Mouse (Mus musculus) ES-E14 (cell line): ENCODE results near the gene Nmnat2.

Experiments used
- CHD2 ChIP-seq: IDR thresholded peaks from 2 replicates; pipeline ENCODE4 v1.6.1; 2014; ENCODE audit warnings: mild to moderate bottlenecking, low read depth, low read length, inconsistent platforms
- HCFC1 ChIP-seq: IDR thresholded peaks from 2 replicates; pipeline ENCODE4 v1.6.1; 2012; ENCODE audit warnings: low read length, inconsistent platforms, borderline replicate concordance; ENCODE audit not compliant: insufficient read depth
- MAFK ChIP-seq: IDR thresholded peaks from 2 replicates; pipeline ENCODE4 v1.6.1; 2014; ENCODE audit warnings: mild to moderate bottlenecking, low read depth, low read length, inconsistent platforms; ENCODE audit not compliant: insufficient read depth
- ZC3H11A ChIP-seq: IDR thresholded peaks from 2 replicates; pipeline ENCODE4 v1.6.1; 2012; ENCODE audit warnings: low read depth, mild to moderate bottlenecking, inconsistent platforms, low read length, borderline replicate concordance
- ZNF384 ChIP-seq: IDR thresholded peaks from 2 replicates; pipeline ENCODE4 v1.6.1; 2012; ENCODE audit warnings: low read depth, low read length, inconsistent platforms

DNA sequence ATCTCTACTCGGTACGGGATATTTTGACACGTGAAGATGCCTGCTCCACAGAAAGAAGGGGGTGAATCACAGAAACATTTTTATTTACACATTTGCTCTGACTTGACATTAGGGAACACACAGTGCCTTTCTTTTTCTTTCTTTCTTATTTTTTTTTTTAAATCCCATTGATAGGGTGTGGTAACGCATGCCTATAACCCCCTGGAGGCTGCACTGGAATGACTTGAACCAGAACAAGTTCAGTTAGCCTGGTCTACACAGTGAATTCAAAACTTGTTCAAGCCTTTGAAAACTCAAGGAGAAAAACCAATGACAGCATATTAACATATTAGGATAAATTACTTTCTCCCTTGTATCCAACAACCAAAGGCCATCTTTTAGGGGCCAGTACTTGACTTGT, 204.3 kb downstream of the Nmnat2 start:
- TF ChIP-seq ZC3H11A (no peak), ZNF384 (no peak), MAFK (no peak), HCFC1 (no peak), CHD2 (no peak)
